Mouse (Mus musculus) right cerebral cortex, adult 18-20 months (tissue): ENCODE data around the gene Foxp1.

Experiments
- DNase-seq: peaks from one replicate; pipeline ENCODE4 v3.0.0; 2022; ENCODE audit warnings: mixed read lengths

The Foxp1 gene

GRCm38 (mm10) chr6:99319415-99320405, 202.8 kb downstream of the Foxp1 start:
- DNase-seq: no peak

GRCm38 (mm10) chr6:99314746-99315145, 207.8 kb downstream of the Foxp1 start:
- no peak for DNase-seq

GRCm38 (mm10) chr6:99310529-99310928, 212.0 kb downstream of the Foxp1 start:
- DNase-seq: no peak

- no peak for DNase-seq
These were observed 212.4 kb downstream of the Foxp1 start for GRCm38 (mm10) chr6:99310171-99310500.

GRCm38 (mm10) chr6:99309466-99310170, 212.9 kb downstream of the Foxp1 start:
- no peak for DNase-seq

GRCm38 (mm10) chr6:99305751-99306150, 216.8 kb downstream of the Foxp1 start:
- no peak for DNase-seq

GRCm38 (mm10) chr6:99305236-99305635, 217.3 kb downstream of the Foxp1 start:
- DNase-seq: no peak

GRCm38 (mm10) chr6:99302662-99303435, 219.7 kb downstream of the Foxp1 start:
- DNase-seq: no peak

- no peak for DNase-seq
These were observed 220.6 kb downstream of the Foxp1 start for GRCm38 (mm10) chr6:99301923-99302322.

- no peak for DNase-seq
These were observed 222.3 kb downstream of the Foxp1 start for GRCm38 (mm10) chr6:99300235-99300634.

- no peak for DNase-seq
These were observed 223.3 kb downstream of the Foxp1 start for GRCm38 (mm10) chr6:99299196-99299595.

- no peak for DNase-seq
These were observed 225.0 kb downstream of the Foxp1 start for GRCm38 (mm10) chr6:99297535-99297934.

GRCm38 (mm10) chr6:99295495-99295894, 227.0 kb downstream of the Foxp1 start:
- DNase-seq: peak; percentile 57

GRCm38 (mm10) chr6:99289220-99289619, 233.3 kb downstream of the Foxp1 start:
- no peak for DNase-seq

- DNase-seq: no peak
These were observed 237.5 kb downstream of the Foxp1 start for GRCm38 (mm10) chr6:99285026-99285425.

GRCm38 (mm10) chr6:99284019-99284418, 238.5 kb downstream of the Foxp1 start:
- DNase-seq: no peak

GRCm38 (mm10) chr6:99282866-99283657, 239.5 kb downstream of the Foxp1 start:
- no peak for DNase-seq

GRCm38 (mm10) chr6:99281433-99281832, 241.1 kb downstream of the Foxp1 start:
- no peak for DNase-seq

- DNase-seq: no peak
These were observed 241.9 kb downstream of the Foxp1 start for GRCm38 (mm10) chr6:99280619-99281018.

- DNase-seq: no peak
These were observed 245.3 kb downstream of the Foxp1 start for GRCm38 (mm10) chr6:99277251-99277650.

GRCm38 (mm10) chr6:99276297-99276653, 246.2 kb downstream of the Foxp1 start:
- no peak for DNase-seq
